Mouse (Mus musculus): ENCODE measurements at regions not wholly inside any gene's neighbourhood (a gene's known extent, or its start where the extent isn't known, plus 50 kb on each side); places are given as distances from the start of the nearest gene placed in this dataset.

- DNase-seq (no peak), ATAC-seq (no peak)
- TF ChIP-seq EP300 (IDR thresholded peaks at IDR 0.05; ENCODE audit: low read depth) (no peak), CTCF (IDR thresholded peaks at IDR 0.05; ENCODE audit: low read depth) (no peak)
- Histone ChIP-seq H3K4me2 (ENCODE audit: low read depth, low read length) (no peak overlapping the region), H3K4me1 (ENCODE audit: insufficient read depth) (no peaks in the 10 kb centered on the region), H3K27ac (ENCODE audit: low read depth) (no peak overlapping the region), H3K9me3 (ENCODE audit: low read length) (no peaks in the 10 kb centered on the region), H3K27me3 (ENCODE audit: insufficient read depth, low read length) (no peaks in the 10 kb centered on the region), H3K4me3 (ENCODE audit: low read depth, low read length) (no peak overlapping the region), H3K36me3 (replicated peaks; ENCODE audit: insufficient read depth, low read length) (no peaks in the 10 kb centered on the region), H3K9ac (replicated peaks) (no peak overlapping the region)
Measured at GRCm38 (mm10) chr2:143332071-143332470, 213.9 kb upstream of the Pcsk2 start.

- Histone ChIP-seq H3K9ac (replicated peaks) (no peak overlapping the region), H3K9me3 (ENCODE audit: low read length) (no peaks in the 10 kb centered on the region), H3K4me1 (ENCODE audit: insufficient read depth) (no peaks in the 10 kb centered on the region), H3K4me3 (ENCODE audit: low read depth, low read length) (no peak overlapping the region), H3K4me2 (ENCODE audit: low read depth, low read length) (no peak overlapping the region), H3K27ac (ENCODE audit: low read depth) (no peak overlapping the region), H3K36me3 (replicated peaks; ENCODE audit: insufficient read depth, low read length) (no peaks in the 10 kb centered on the region), H3K27me3 (ENCODE audit: insufficient read depth, low read length) (no peaks in the 10 kb centered on the region)
- no peak for ATAC-seq
- DNase-seq, result no peak
- TF ChIP-seq CTCF (IDR thresholded peaks at IDR 0.05; ENCODE audit: low read depth) (no peak), EP300 (IDR thresholded peaks at IDR 0.05; ENCODE audit: low read depth) (no peak)
- WGBS (ENCODE audit: insufficient replicate concordance), result 70% methylated on average over 5 of the region's 5 CpGs
Measured at GRCm38 (mm10) chr2:143340364-143340763, 205.6 kb upstream of the Pcsk2 start.

- no peaks in the 10 kb centered on the region for H3K4me1 ChIP-seq (ENCODE audit: insufficient read depth)
- no peaks in the 10 kb centered on the region for H3K36me3 ChIP-seq (replicated peaks; ENCODE audit: insufficient read depth, low read length)
- DNase-seq (no peak), ATAC-seq (no peak)
- no peak overlapping the region for H3K4me3 ChIP-seq (ENCODE audit: low read depth, low read length)
- H3K4me2 ChIP-seq (ENCODE audit: low read depth, low read length), result no peak overlapping the region
- no peak overlapping the region for H3K9ac ChIP-seq (replicated peaks)
- H3K27ac ChIP-seq (ENCODE audit: low read depth), result no peak overlapping the region
- TF ChIP-seq CTCF (IDR thresholded peaks at IDR 0.05; ENCODE audit: low read depth) (no peak), EP300 (IDR thresholded peaks at IDR 0.05; ENCODE audit: low read depth) (no peak)
- no peaks in the 10 kb centered on the region for H3K27me3 ChIP-seq (ENCODE audit: insufficient read depth, low read length)
- WGBS (ENCODE audit: insufficient replicate concordance), result 76% methylated on average over 6 of the region's 6 CpGs
- no peaks in the 10 kb centered on the region for H3K9me3 ChIP-seq (ENCODE audit: low read length)
Measured at GRCm38 (mm10) chr2:143364193-143364592, 181.8 kb upstream of the Pcsk2 start.

GRCm38 (mm10) chr2:143365976-143366375 lies 180.0 kb upstream of the Pcsk2 start:
- Histone ChIP-seq H3K27me3 (ENCODE audit: insufficient read depth, low read length) (no peaks in the 10 kb centered on the region), H3K9me3 (ENCODE audit: low read length) (no peaks in the 10 kb centered on the region), H3K36me3 (replicated peaks; ENCODE audit: insufficient read depth, low read length) (no peaks in the 10 kb centered on the region), H3K9ac (replicated peaks) (no peak overlapping the region), H3K27ac (ENCODE audit: low read depth) (no peak overlapping the region), H3K4me1 (ENCODE audit: insufficient read depth) (no peaks in the 10 kb centered on the region), H3K4me3 (ENCODE audit: low read depth, low read length) (no peak overlapping the region), H3K4me2 (ENCODE audit: low read depth, low read length) (no peak overlapping the region)
- TF ChIP-seq EP300 (IDR thresholded peaks at IDR 0.05; ENCODE audit: low read depth) (no peak), CTCF (IDR thresholded peaks at IDR 0.05; ENCODE audit: low read depth) (no peak)
- ATAC-seq, result no peak
- no peak for DNase-seq
- WGBS (ENCODE audit: insufficient replicate concordance), result 83% methylated on average over 5 of the region's 5 CpGs
